Mouse (Mus musculus) thymus, postnatal 0 days (tissue): ENCODE measurements around the gene Gm21962. TPM values are rescaled to one million over a fixed set of nuclear protein-coding genes. Genes with fewer than 3 reads are reported as not detected.
"Not testable (repeated sequence)": the region's sequence is repeated elsewhere in the genome, so short reads cannot be mapped to it uniquely, and the experiment has no call there.

Source experiments
- DNase-seq: peaks from one replicate; pipeline ENCODE4 v3.0.0-alpha.2; 2015; ENCODE audit warnings: low spot score
- polyA plus RNA-seq: library from polyadenylated mRNA; unstranded; fragments of >200 nt; fragmentation: Nextera tagmentation; extraction: Ambion mirVana; gene quantifications from 2 replicates; pipeline ENCODE4 v1.2.1, GENCODE M21; 2015

Gene Gm21962
- not detected in 2 replicates for polyA plus RNA-seq

- not testable (repeated sequence) for DNase-seq
Observed at GRCm38 (mm10) chr3:137671224-137671623, at the start of gene Gm21962. Gene Gm21962 (plus strand): TSS chr3:137671524.

- no peak for DNase-seq
Observed at GRCm38 (mm10) chr3:137622091-137622490, 49.2 kb upstream of the Gm21962 start.

- DNase-seq, result no peak
Observed at GRCm38 (mm10) chr3:137622895-137623580, 48.3 kb upstream of the Gm21962 start.

- no peak for DNase-seq
Observed at GRCm38 (mm10) chr3:137623581-137624362, 47.6 kb upstream of the Gm21962 start.

- DNase-seq, result no peak
Observed at GRCm38 (mm10) chr3:137625054-137625453, 46.3 kb upstream of the Gm21962 start.

- DNase-seq, result no peak
Observed at GRCm38 (mm10) chr3:137633726-137634125, 37.6 kb upstream of the Gm21962 start.

GRCm38 (mm10) chr3:137636571-137636970 is 34.8 kb upstream of the Gm21962 start:
- DNase-seq, result no peak

- DNase-seq, result no peak
Observed at GRCm38 (mm10) chr3:137641238-137641637, 30.1 kb upstream of the Gm21962 start.

- no peak for DNase-seq
Observed at GRCm38 (mm10) chr3:137642137-137642536, 29.2 kb upstream of the Gm21962 start.

- no peak for DNase-seq
Observed at GRCm38 (mm10) chr3:137642568-137642967, 28.8 kb upstream of the Gm21962 start.

GRCm38 (mm10) chr3:137644081-137644480 is 27.2 kb upstream of the Gm21962 start:
- DNase-seq, result no peak

- no peak for DNase-seq
Observed at GRCm38 (mm10) chr3:137644947-137645346, 26.4 kb upstream of the Gm21962 start.

GRCm38 (mm10) chr3:137647427-137648100 is 23.8 kb upstream of the Gm21962 start:
- no peak for DNase-seq

- DNase-seq, result no peak
Observed at GRCm38 (mm10) chr3:137649112-137649511, 22.2 kb upstream of the Gm21962 start.

GRCm38 (mm10) chr3:137652853-137653252 is 18.5 kb upstream of the Gm21962 start:
- no peak for DNase-seq

GRCm38 (mm10) chr3:137680923-137681322 is 9.6 kb downstream of the Gm21962 start:
- DNase-seq, result no peak

GRCm38 (mm10) chr3:137682911-137683806 is 11.8 kb downstream of the Gm21962 start:
- no peak for DNase-seq

GRCm38 (mm10) chr3:137683807-137684403 is 12.6 kb downstream of the Gm21962 start:
- DNase-seq, result no peak

GRCm38 (mm10) chr3:137686932-137687331 is 15.6 kb downstream of the Gm21962 start:
- DNase-seq, result no peak

GRCm38 (mm10) chr3:137691503-137691902 is 20.2 kb downstream of the Gm21962 start:
- no peak for DNase-seq

- no peak for DNase-seq
Observed at GRCm38 (mm10) chr3:137715946-137716345, 44.6 kb downstream of the Gm21962 start.
